Mouse (Mus musculus) urinary bladder, adult 18-20 months (tissue): ENCODE data around the gene Neurod1.

Experiments used
- DNase-seq, 2 experiments: peaks; one replicate each; pipeline ENCODE4 v3.0.0; 2022; ENCODE audit warnings: low spot score in 2 of 2, mixed read lengths in 2 of 2

Gene Neurod1

GRCm38 (mm10) chr2:79456575-79457349, at the start of gene Neurod1, which contains the start of gene Cerkl:
TSS of gene Neurod1 (minus strand) at chr2:79456751.
TSS of gene Cerkl (minus strand) at chr2:79456785.
- DNase-seq, result no peak

DNA sequence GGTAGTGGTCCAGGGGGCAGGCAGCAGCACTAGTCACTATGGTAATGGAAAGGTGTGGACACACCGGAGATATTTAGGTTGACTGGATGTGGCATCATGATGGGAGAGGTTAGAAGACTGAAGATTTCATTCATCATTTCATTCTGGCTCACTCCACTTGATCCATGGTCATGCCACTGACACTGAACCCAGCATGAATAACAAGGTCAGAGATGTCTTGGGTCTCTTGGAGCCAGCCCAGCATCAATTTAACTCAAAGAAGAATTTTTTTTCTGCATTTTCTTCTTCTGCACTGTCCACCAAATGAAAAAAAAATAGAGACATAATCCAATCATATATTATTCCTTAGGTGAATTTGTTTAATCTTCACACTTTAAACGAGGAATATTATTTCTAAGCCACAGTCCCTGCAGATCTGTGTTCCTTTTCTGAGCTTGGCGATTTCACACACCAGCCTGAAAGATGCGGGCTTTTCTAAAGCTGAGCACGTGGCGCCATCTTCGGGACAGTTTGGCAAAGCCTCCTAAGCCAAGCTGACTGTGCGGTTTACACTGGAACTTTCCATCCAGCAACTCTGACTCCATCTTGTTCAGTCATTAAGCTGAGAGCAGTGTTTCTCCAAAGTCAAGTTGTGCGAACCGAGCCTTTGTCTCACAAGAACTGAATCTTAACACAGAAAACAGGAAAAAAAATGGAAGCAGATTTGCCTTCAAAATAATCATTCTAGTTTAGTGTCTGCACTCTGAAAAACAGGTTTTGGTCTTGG, 42.6 kb upstream of the Neurod1 start:
- DNase-seq, result peak; percentile 31 to 50

- no peak for DNase-seq
Observed at GRCm38 (mm10) chr2:79485127-79485526, 28.6 kb upstream of the Neurod1 start.

DNA sequence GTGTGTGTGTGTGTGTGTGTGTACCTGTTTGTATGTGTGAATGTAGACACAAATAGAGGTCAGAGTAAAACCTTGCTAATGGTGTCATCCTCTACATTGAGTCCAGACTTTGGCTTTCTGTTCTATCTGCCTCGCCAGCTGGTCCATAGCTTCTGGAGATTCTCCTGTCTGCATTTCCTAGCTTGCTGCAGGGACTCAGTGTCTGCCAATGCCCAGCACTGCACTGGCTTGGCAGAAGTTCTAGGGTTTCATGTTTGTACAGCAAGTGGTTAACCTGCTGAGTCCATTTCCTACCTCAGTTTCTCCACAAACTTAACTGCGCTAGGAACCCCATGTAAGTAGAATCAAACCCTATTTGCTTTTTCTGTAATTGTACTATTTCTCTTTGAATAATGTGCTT, 26.0 kb upstream of the Neurod1 start:
- no peak for DNase-seq

DNA sequence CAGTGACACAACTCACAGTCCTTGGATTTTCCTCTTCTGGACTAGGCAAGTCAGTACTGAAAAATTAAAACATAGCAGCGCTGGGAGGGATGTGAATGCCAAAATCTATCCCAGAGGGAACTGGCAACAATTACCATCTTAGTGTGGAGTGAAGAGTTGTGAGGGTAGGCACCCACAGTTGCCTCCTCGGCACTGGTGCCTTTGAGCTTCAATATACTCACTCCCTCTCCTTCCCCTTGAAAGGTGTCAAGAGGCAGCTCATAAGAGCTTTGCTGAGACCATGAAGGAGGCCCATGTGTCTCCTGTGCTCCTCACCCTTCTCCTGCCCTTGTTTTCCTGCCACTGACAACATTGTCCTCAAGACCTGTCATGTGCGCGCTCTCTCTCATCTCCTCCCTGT, 5.9 kb upstream of the Neurod1 start:
- DNase-seq, result no peak

DNA sequence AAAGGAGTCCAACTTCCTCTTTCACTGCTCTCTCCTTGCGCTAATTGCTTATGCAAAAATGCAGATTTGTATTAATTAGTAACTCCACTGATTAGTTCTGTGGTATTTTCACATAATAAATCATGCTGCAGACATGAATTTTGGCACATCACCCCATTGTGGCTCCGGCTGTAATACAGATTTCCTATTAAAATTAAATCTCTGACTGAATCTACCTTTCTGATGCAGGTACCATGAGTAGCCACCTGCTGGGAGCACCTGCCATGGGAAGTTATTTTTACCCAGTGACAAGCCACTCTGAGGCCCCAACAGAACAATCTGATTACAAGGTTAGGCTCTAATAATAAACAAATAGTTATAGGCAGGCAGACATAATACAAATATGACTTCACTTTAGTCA, 5.3 kb upstream of the Neurod1 start:
- DNase-seq, result no peak

DNA sequence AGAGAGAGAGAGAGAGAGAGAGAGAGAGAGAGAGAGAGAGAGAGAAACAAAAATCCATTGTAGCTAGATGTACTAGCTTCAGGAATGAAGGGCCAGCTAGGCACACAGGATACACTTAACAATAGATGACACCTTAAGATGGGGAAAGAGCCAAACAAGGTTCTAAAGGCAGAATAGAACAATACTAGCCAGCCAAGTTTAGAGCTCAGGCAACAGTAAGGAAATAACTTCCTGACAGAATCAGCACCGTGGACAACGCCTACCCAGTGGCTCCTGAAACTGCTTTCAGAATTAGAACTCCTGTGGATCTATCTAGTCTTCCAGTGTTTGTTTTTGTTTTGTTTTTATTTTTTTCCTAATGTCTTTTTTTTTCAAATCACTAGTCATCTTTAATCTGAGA, 4.0 kb upstream of the Neurod1 start:
- no peak for DNase-seq

DNA sequence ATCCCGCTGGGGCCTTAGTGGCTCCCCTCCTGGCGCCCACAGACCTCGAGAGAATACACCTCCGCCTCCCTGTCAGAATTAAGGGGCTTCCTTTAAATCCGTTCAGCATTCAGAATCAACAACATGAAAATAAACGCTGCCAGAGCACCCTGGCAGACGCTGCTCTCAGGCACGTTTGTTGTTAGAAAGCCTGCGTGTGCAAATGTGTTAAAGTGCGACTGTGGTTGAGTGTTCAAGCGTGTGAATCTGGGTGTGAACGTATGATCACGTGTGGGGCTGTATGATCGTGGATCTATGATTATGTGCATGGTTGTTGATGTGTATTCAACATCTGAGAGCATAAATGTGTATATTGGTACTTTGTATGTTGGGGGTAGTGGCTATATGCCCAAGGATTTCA, 3.6 kb upstream of the Neurod1 start:
- no peak for DNase-seq

DNA sequence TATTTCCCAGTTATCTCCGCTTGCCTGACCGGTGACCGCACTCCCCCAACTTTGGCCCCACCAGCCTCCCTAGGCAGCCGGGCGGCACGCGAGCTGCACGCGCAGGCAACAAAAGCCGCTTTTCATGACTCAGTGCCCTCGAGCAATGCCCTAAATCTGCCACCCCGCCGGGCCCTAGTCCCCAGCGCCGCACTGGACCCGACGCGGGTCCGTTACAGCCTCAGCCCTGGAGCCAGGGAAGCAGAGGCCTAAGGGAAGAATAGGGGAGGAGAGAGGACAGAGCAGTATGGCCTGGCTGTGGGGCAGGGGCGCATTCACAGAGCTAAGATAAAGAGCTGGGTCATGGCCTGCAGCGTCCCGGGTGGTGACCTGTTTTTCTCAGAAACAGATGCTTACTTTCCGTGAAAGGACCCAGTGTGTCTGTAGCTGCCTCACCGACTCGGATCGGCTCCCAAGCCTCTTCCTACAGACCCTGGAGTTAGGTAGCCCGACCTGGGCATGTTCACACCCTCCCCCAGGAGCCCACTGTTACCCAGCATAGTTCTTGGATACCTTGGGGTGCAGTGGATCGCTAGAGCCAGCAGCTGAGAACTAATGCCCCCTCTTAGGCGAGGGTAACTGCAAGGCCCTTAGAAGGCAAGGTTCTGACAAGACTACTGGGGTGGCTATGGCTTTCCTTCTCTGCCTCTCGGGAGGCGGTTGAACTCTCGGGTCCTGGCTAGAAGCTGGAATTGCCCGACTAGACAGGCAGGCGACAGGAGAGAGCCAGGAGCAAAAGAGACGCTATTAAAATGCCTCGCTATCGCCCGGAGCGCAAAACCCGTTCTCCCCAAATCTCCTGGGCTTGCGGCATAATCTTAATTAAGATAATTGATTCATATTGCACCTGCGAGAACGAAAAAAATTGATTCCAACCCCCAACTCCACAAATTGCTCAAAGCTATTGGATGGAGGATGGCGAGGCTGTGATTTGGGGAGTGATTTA, 2.8 kb upstream of the Neurod1 start:
- DNase-seq, result no peak

- no peak for DNase-seq
Observed at GRCm38 (mm10) chr2:79457932-79458331, 1.4 kb upstream of the Neurod1 start.

GRCm38 (mm10) chr2:79457434-79457833, 883 bp upstream of the Neurod1 start:
- DNase-seq, result no peak

GRCm38 (mm10) chr2:79455646-79456045, 905 bp downstream of the Neurod1 start:
- DNase-seq, result no peak

DNA sequence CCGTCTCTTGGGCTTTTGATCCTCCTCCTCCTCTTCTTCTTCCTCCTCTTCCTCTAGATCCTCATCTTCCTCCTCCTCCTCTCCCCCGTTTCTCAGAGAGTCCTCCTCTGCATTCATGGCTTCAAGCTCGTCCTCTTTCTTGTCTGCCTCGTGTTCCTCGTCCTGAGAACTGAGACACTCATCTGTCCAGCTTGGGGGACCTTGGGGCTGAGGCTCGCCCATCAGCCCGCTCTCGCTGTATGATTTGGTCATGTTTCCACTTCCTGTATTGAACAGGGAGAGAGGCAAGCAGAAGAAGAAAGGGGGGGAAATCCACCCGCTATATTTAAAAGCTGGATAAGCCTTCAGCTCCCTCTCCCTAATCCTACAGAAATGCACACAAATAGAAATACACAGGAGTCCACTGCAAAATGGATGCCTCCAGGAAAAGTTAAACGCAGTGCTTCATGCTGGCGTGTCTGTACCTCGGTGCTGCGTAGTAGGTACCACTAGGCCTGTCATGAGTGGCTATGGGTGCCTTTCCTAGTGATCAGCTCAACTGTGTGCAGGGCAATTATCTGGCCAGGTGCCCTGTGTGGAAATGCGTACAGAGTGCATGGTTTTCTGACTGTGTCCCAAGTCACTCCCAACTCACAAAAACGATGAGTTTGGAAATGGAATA, 1.6 kb downstream of the Neurod1 start:
- no peak for DNase-seq

- DNase-seq, result peak; percentile 38 to 56
Observed at GRCm38 (mm10) chr2:79453901-79454781, 2.4 kb downstream of the Neurod1 start.

DNA sequence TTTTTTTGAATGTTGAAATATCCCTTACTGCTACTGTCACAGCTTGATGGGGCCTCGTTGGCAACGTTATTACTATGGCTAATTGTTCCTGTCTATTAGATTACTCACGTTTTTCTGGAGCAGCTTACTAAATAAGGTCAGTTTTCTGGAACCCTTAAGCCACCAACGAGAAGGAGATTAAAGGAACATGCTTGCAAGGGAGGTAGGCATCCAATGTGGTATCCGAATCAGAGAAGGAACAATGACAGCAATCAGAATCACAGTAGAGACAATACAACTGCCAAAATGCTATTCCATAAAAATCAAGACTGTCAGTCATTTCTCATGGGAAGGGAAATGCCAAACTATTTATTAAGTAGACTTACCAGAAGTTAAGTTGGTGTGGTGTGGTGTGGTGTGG, 5.1 kb downstream of the Neurod1 start:
- DNase-seq, result no peak

DNA sequence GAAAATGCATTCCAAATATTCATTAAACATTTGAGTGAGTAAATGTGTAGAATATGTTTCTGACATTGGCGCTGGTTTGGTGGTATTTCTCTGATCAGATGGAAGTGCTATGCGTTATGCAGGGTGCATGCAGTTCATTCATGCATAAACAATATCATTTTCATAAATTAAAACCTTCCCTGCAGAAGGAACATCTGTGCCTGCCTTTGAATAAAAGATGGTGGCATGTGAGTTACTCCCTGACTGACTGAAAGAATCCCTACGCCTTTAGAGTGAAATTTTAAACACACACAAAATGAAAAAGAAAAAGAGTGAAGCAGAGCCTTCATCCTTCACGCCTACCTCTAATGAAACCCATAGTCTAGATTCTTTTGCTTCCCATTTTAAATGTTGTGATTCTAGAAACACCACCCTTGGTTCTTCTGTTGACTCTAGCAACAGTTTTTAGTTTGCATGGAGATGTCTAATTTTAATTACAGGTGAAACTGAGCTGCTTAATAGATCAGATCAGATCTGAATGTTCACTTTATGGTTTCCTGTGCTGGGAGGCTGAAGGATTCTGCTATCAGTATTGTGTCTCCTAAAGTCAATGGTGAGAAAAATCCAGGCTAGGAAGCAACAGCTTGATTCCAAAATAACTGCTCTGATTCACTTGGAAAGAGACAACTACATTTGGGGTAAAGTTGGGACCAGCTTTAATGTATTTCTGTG, 5.7 kb downstream of the Neurod1 start:
- no peak for DNase-seq

- no peak for DNase-seq
Observed at GRCm38 (mm10) chr2:79449371-79449770, 7.2 kb downstream of the Neurod1 start.

- no peak for DNase-seq
Observed at GRCm38 (mm10) chr2:79447198-79447597, 9.4 kb downstream of the Neurod1 start.

- no peak for DNase-seq
Observed at GRCm38 (mm10) chr2:79443861-79444620, 12.5 kb downstream of the Neurod1 start.
